Mouse (Mus musculus) skeletal muscle tissue, postnatal 0 days (tissue): ENCODE data around the gene Onecut3. TPM values are rescaled to one million over a fixed set of nuclear protein-coding genes. Genes with fewer than 3 reads are reported as not detected.

Source experiments
- polyA plus RNA-seq: library from polyadenylated mRNA; unstranded; fragments of >200 nt; fragmentation: Nextera tagmentation; extraction: Ambion mirVana; gene quantifications from 2 replicates; pipeline ENCODE4 v1.2.1, GENCODE M21; 2015

Gene Onecut3
- polyA plus RNA-seq: not detected in 2 replicates

GRCm38 (mm10) chr10:80494732-80495131 lies at the start of gene Onecut3:
TSS of gene Onecut3 (plus strand) at chr10:80494835.

GRCm38 (mm10) chr10:80538710-80539394 lies 44.2 kb downstream of the Onecut3 start, which contains the start of gene Atp8b3:
TSS of gene Atp8b3 (minus strand) at chr10:80539124.

GRCm38 (mm10) chr10:80561116-80561944 lies 66.7 kb downstream of the Onecut3 start, which contains the start of gene Rexo1:
TSS of gene Rexo1 (minus strand) at chr10:80561560.

Other genes starting within 250 kb of the Onecut3 start
- gene Ndufs7, start 245.7 kb upstream of the Onecut3 start, polyA plus RNA-seq: 696 and 892 TPM in 2 replicates
- gene Gamt, start 233.8 kb upstream of the Onecut3 start, polyA plus RNA-seq: 487 and 520 TPM in 2 replicates
- gene Dazap1, start 233.3 kb upstream of the Onecut3 start, polyA plus RNA-seq: 25.6 and 28.9 TPM in 2 replicates
- gene Rps15, start 202.4 kb upstream of the Onecut3 start, polyA plus RNA-seq: 529 and 552 TPM in 2 replicates
- gene Apc2, start 198.9 kb upstream of the Onecut3 start, polyA plus RNA-seq: 0.19 and 0.21 TPM in 2 replicates
- 23.0 and 30.4 TPM in 2 replicates for gene 2310011J03Rik, start 174.3 kb upstream of the Onecut3 start, polyA plus RNA-seq
- gene Pcsk4, start 165.3 kb upstream of the Onecut3 start, polyA plus RNA-seq: 2.4 and 4.2 TPM in 2 replicates
- gene Reep6, start 164.9 kb upstream of the Onecut3 start, polyA plus RNA-seq: 3.6 and 16.4 TPM in 2 replicates
- 12.6 and 13.8 TPM in 2 replicates for gene Adamtsl5, start 146.4 kb upstream of the Onecut3 start, polyA plus RNA-seq
- gene Plk5, start 138.4 kb upstream of the Onecut3 start, polyA plus RNA-seq: 0.14 and 0.23 TPM in 2 replicates
- gene Mex3d, start 107.2 kb upstream of the Onecut3 start, polyA plus RNA-seq: 2.8 and 3.6 TPM in 2 replicates
- 82.3 and 101 TPM in 2 replicates for gene Mbd3, start 95.3 kb upstream of the Onecut3 start, polyA plus RNA-seq
- 1,315 and 1,562 TPM in 2 replicates for gene Uqcr11, start 88.0 kb upstream of the Onecut3 start, polyA plus RNA-seq
- 28.8 and 33.8 TPM in 2 replicates for gene Tcf3, start 61.2 kb upstream of the Onecut3 start, polyA plus RNA-seq
- gene Atp8b3, start 44.3 kb downstream of the Onecut3 start, polyA plus RNA-seq: 0.05 TPM in 1 of 2 replicates, not detected in the other
- gene Rexo1, start 66.7 kb downstream of the Onecut3 start, polyA plus RNA-seq: 7.3 TPM in 2 replicates
- 2.6 and 3.2 TPM in 2 replicates for gene Klf16, start 82.5 kb downstream of the Onecut3 start, polyA plus RNA-seq
- 76.8 and 93.8 TPM in 2 replicates for gene Abhd17a, start 95.5 kb downstream of the Onecut3 start, polyA plus RNA-seq
- 30.5 and 36.5 TPM in 2 replicates for gene Scamp4, start 108.0 kb downstream of the Onecut3 start, polyA plus RNA-seq
- gene Adat3, start 108.0 kb downstream of the Onecut3 start, polyA plus RNA-seq: 2.5 and 3.5 TPM in 2 replicates
- gene Gm49322, start 111.2 kb downstream of the Onecut3 start, polyA plus RNA-seq: 0.87 and 1.2 TPM in 2 replicates
- 93.0 and 102 TPM in 2 replicates for gene Csnk1g2, start 128.0 kb downstream of the Onecut3 start, polyA plus RNA-seq
- 31.9 and 36.3 TPM in 2 replicates for gene Btbd2, start 162.2 kb downstream of the Onecut3 start, polyA plus RNA-seq
- 132 and 139 TPM in 2 replicates for gene Mknk2, start 183.3 kb downstream of the Onecut3 start, polyA plus RNA-seq
- gene Mob3a, start 207.1 kb downstream of the Onecut3 start, polyA plus RNA-seq: 19.4 and 20.4 TPM in 2 replicates
- 7.5 and 10.2 TPM in 2 replicates for gene Izumo4, start 207.3 kb downstream of the Onecut3 start, polyA plus RNA-seq
- 31.6 and 35.9 TPM in 2 replicates for gene Ap3d1, start 247.4 kb downstream of the Onecut3 start, polyA plus RNA-seq